Mouse (Mus musculus) B cell, adult 2 months (primary cell): ENCODE measurements around the gene Gm11361.

Experiments used
- DNase-seq, 2 experiments: peaks; one replicate each; pipeline ENCODE4 v3.0.0; 2022

Gm11361 gene

GRCm38 (mm10) chr13:28257228-28257627 is at the start of gene Gm11361:
Gene Gm11361 (plus strand): TSS chr13:28257528.
- DNase-seq = no peak

GRCm38 (mm10) chr13:28264399-28264798 is 7.1 kb downstream of the Gm11361 start:
- DNase-seq = no peak

DNA sequence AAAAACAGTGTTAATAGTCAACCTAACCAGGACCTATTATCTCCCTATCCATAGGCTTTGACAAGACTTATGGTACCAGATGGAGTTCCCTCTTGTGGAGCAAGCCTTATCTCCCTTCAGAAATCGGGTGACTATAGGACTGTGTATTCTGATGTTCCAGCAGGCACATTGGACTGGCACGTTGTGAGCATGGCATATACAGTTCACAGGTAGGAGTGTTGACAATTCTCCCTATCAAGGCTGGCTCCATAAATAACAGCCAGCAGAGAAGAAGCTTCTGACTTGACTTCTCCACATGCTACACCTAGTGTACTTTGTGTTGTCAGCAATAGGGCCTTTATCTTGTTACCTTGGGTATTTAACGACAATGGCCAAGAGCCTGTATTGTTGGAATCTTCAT is 30.0 kb downstream of the Gm11361 start:
- DNase-seq = no peak

DNA sequence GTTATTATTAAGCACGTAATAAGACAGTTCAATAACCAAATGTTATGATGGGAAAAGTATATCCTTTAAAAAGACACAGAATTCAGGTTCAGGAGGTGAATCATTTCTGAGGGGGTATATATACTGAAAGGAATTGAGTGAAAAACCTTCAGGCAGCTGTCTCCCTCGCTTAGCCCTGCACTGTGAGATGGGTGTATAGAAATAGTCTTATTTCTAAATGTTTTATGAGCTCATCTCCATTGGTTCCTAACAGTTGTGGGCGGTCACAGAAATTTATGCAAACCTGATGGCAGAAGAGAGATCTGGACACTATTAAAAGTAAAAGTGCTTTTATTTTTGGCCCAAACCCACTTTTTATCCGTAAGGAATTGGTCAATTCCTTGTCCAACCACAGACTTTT is 36.9 kb downstream of the Gm11361 start:
- no peak for DNase-seq

DNA sequence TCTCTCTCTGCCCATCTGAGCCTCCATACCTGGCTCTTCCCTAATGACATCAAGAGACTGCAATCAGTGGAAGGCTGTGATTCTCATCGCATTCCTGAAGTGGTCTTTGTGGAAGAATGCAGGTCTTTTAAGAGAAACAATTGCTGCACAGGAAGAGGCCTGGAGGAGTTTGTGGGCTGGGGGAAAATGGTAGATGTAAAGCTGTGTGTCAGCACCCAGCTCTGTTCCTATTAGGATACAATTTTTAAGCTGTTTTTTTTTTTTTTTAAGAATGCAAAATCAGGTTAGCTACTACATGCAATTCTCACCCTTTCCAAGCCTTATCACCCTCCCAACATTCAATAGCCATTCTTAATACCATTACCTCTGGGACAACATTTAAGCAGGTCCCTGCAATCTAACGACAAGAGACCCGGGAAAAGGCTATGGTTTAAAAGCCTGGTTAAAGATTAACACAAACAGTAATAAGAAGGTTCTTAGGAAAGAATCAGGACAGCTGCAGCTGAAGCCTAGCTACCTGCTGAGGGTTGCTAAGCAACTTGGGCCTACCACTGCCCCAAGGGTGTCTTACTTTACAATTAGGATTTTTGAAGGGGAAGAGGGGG is 37.5 kb downstream of the Gm11361 start:
- DNase-seq = no peak

- DNase-seq = no peak
Observed at GRCm38 (mm10) chr13:28295492-28295891, 38.2 kb downstream of the Gm11361 start.

GRCm38 (mm10) chr13:28297098-28297497 is 39.8 kb downstream of the Gm11361 start:
- DNase-seq = no peak

DNA sequence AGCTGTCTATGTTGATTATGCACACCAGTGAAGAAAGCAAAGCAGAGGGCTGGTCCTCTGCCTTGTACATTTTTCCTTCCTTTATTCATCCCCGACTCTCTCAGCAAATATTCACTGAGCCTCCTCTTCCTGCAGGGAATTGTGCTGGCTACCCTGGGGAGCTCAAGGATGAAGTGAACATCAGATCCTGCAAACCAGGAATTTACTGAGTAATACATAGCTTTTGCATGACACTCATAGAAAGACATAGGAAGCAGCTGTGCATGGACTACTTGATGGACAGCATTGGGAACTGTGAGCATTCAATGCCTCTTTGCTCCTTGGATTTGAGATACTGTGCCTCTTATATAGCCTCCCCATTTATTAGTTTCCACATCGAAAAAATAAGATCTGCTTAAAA is 40.2 kb downstream of the Gm11361 start:
- no peak for DNase-seq
